Mouse (Mus musculus) limb, embryonic 15.5 days (tissue): Measurements from ENCODE around the gene Lpar2. TPM values are rescaled to one million over a fixed set of nuclear protein-coding genes. Genes with fewer than 3 reads are reported as not detected.

ENCODE experiments used
- ATAC-seq: fragments of 200-750 bp; cut with Nextera tagmentation; 2 replicates; pipeline ENCODE4 v1.8.0; 2017; ENCODE audit warnings: low read depth, moderate TSS enrichment; ENCODE audit not compliant: insufficient number of reproducible peaks, low FRiP score, low TSS enrichment
- H3K27ac ChIP-seq: fragments of 300-500 bp; sonication (generic); 2 replicates; pipeline ENCODE4 v1.5.1; 2015; ENCODE audit warnings: moderate library complexity, mild to moderate bottlenecking, inconsistent platforms
- H3K27me3 ChIP-seq: fragments of 300-500 bp; sonication (generic); 2 replicates; pipeline ENCODE4 v1.6.1; 2015; ENCODE audit warnings: inconsistent platforms
- H3K36me3 ChIP-seq: fragments of 300-500 bp; sonication (generic); 2 replicates; pipeline ENCODE4 v1.6.1; 2015; ENCODE audit warnings: inconsistent platforms
- H3K4me1 ChIP-seq: fragments of 300-500 bp; sonication (generic); 2 replicates; pipeline ENCODE4 v1.6.1; 2015; ENCODE audit warnings: inconsistent platforms
- H3K4me2 ChIP-seq: fragments of 300-500 bp; sonication (generic); 2 replicates; pipeline ENCODE4 v1.6.1; 2015; ENCODE audit warnings: mild to moderate bottlenecking, inconsistent platforms
- H3K4me3 ChIP-seq: fragments of 300-500 bp; sonication (generic); 2 replicates; pipeline ENCODE4 v1.5.1; 2015; ENCODE audit warnings: mild to moderate bottlenecking, inconsistent platforms
- H3K9ac ChIP-seq: fragments of 300-500 bp; sonication (generic); 2 replicates; pipeline ENCODE4 v1.6.1; 2015; ENCODE audit warnings: inconsistent platforms
- H3K9me3 ChIP-seq: fragments of 300-500 bp; sonication (generic); 2 replicates; pipeline ENCODE4 v1.6.1; 2016; ENCODE audit warnings: inconsistent platforms
- WGBS: fragments of 180-500 bp; shearing (Covaris S2); methylation state at CpG from one replicate; pipeline ENCODE4 v1.1.7; 2015; 5-methylcytosine and 5-hydroxymethylcytosine counted together
- polyA plus RNA-seq: library from polyadenylated mRNA; unstranded; fragments of >200 nt; fragmentation: Nextera tagmentation; extraction: Ambion mirVana; gene quantifications from 2 replicates; pipeline ENCODE4 v1.2.1, GENCODE M21; 2015

Gene Lpar2
- polyA plus RNA-seq, 1 experiment from 2014 or later: 0.45 TPM

DNA sequence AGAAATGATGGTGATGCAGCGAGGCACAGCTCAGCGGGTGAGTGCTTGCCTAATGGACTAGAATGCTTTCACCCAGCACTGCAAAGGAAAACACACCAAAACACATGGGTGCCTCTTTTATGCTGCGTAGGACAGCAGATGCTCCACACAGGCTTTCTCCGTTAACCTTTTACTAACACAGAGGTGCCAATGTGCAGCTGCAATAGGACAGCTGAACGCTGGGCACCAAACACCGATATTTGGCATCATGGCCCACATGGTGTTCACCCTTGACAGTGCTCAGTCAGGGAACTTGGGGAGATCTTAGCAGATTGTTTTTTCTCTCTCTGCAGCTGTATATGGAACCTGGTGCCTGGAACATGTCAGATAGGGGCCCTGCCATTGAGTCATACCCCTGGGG, 27.3 kb upstream of the Lpar2 start:
- Histone ChIP-seq H3K9ac (no peak overlapping the region), H3K4me3 (no peak overlapping the region), H3K4me2 (no peak overlapping the region), H3K27me3 (no peaks in the 10 kb centered on the region), H3K27ac (no peak overlapping the region), H3K4me1 (peaks cover 17% of the 10 kb centered on the region), H3K36me3 (peaks cover 65% of the 10 kb centered on the region), H3K9me3 (no peaks in the 10 kb centered on the region)
- no peak for ATAC-seq
- 92% methylated on average over 6 of the region's 6 CpGs for WGBS

GRCm38 (mm10) chr8:69796721-69797345, 25.4 kb upstream of the Lpar2 start:
- ATAC-seq: no peak
- 96% methylated on average over 16 of the region's 16 CpGs for WGBS
- no peak overlapping the region for H3K4me2 ChIP-seq
- no peaks in the 10 kb centered on the region for H3K27me3 ChIP-seq
- H3K36me3 ChIP-seq: peaks cover 82% of the 10 kb centered on the region
- H3K9me3 ChIP-seq: no peaks in the 10 kb centered on the region
- H3K4me1 ChIP-seq: peaks cover 12% of the 10 kb centered on the region
- H3K9ac ChIP-seq: no peak overlapping the region
- no peak overlapping the region for H3K4me3 ChIP-seq
- H3K27ac ChIP-seq: no peak overlapping the region

DNA sequence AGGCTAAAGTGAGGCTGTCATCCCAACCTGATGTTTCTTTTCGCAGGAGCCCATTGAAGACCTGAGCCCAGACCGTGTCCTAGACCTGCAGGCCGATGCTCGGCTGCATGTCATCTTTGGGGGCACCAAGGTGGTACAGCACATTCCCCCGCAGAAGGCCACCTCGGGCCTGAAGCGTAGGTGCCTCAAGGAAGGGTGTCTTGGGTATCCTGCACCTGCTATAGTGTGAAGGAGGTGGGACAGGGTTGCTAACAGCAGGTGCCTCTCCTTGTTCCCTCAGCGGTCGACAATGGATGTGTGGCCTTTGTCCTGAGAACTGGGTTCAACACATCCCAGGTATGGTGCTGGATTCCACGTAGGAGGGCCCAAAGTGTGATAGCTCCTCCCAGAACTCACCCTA, 24.6 kb upstream of the Lpar2 start:
- Histone ChIP-seq H3K4me2 (no peak overlapping the region), H3K9ac (no peak overlapping the region), H3K9me3 (no peaks in the 10 kb centered on the region), H3K36me3 (peaks cover 91% of the 10 kb centered on the region), H3K4me3 (no peak overlapping the region), H3K4me1 (peaks cover 4% of the 10 kb centered on the region), H3K27ac (no peak overlapping the region), H3K27me3 (no peaks in the 10 kb centered on the region)
- no peak for ATAC-seq
- WGBS: 93% methylated on average over 10 of the region's 10 CpGs

GRCm38 (mm10) chr8:69799261-69799660, 23.0 kb upstream of the Lpar2 start:
- no peaks in the 10 kb centered on the region for H3K9me3 ChIP-seq
- no peak for ATAC-seq
- H3K27ac ChIP-seq: no peak overlapping the region
- H3K27me3 ChIP-seq: no peaks in the 10 kb centered on the region
- no peaks in the 10 kb centered on the region for H3K4me1 ChIP-seq
- peaks cover 98% of the 10 kb centered on the region for H3K36me3 ChIP-seq
- no peak overlapping the region for H3K4me2 ChIP-seq
- WGBS: 97% methylated on average over 8 of the region's 8 CpGs
- H3K9ac ChIP-seq: no peak overlapping the region
- no peak overlapping the region for H3K4me3 ChIP-seq

GRCm38 (mm10) chr8:69799946-69800345, 22.3 kb upstream of the Lpar2 start:
- no peaks in the 10 kb centered on the region for H3K27me3 ChIP-seq
- H3K4me1 ChIP-seq: no peaks in the 10 kb centered on the region
- H3K9ac ChIP-seq: no peak overlapping the region
- ATAC-seq: no peak
- H3K4me2 ChIP-seq: no peak overlapping the region
- no peaks in the 10 kb centered on the region for H3K9me3 ChIP-seq
- H3K36me3 ChIP-seq: peaks cover 97% of the 10 kb centered on the region
- WGBS: 91% methylated on average over 5 of the region's 5 CpGs
- H3K4me3 ChIP-seq: no peak overlapping the region
- no peak overlapping the region for H3K27ac ChIP-seq

DNA sequence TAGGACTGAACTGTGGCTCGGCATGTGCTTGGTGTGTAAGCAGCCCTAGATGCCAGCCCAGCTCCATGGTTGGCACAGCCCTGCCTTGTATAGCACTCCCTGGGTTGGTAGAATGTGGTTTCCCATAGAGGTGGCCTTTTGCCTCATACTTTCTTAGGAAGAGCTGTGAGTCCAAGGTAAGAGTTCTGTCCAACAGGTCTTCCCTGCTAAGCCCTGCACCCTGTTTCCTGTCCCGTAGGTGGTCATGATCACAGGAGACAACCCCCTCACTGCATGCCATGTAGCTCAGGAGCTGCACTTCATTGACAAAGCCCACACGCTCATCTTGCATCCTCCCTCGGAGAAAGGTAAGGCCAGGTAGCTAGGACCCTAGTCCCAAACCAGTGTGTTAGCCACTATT, 20.4 kb upstream of the Lpar2 start:
- H3K27ac ChIP-seq: no peak overlapping the region
- peaks cover 97% of the 10 kb centered on the region for H3K36me3 ChIP-seq
- WGBS: 93% methylated on average over 4 of the region's 4 CpGs
- no peaks in the 10 kb centered on the region for H3K9me3 ChIP-seq
- H3K4me3 ChIP-seq: no peak overlapping the region
- H3K9ac ChIP-seq: no peak overlapping the region
- no peak for ATAC-seq
- H3K4me1 ChIP-seq: no peaks in the 10 kb centered on the region
- no peaks in the 10 kb centered on the region for H3K27me3 ChIP-seq
- no peak overlapping the region for H3K4me2 ChIP-seq

DNA sequence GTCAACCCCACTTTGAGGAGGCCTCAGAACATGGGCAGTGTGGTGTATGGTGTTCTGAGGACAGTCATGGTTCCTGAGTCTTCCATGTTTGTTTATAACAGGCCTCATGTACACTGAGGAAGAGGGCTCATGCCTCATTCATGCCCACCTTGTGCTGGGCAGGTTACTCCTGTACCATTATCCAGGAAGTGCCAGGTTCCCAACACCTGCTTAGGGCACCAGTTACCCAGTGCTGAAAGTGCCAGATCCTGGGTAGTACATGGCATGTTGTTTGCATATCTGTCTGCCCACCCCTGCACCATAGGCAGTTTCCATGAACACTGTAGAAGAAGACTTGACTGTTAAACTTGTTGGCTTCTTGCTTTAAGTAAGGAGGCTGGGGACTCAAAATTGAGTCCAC, 20.0 kb upstream of the Lpar2 start:
- Histone ChIP-seq H3K9me3 (no peaks in the 10 kb centered on the region), H3K27ac (no peak overlapping the region), H3K4me3 (no peak overlapping the region), H3K4me2 (no peak overlapping the region), H3K27me3 (no peaks in the 10 kb centered on the region), H3K36me3 (peaks cover 97% of the 10 kb centered on the region), H3K4me1 (no peaks in the 10 kb centered on the region), H3K9ac (no peak overlapping the region)
- no peak for ATAC-seq

- Histone ChIP-seq H3K9me3 (no peaks in the 10 kb centered on the region), H3K27me3 (no peaks in the 10 kb centered on the region), H3K9ac (no peak overlapping the region), H3K36me3 (peaks cover 96% of the 10 kb centered on the region), H3K4me3 (no peak overlapping the region), H3K4me2 (no peak overlapping the region), H3K4me1 (peaks cover 3% of the 10 kb centered on the region), H3K27ac (no peak overlapping the region)
- ATAC-seq: no peak
- 96% methylated on average over 7 of the region's 7 CpGs for WGBS
Observed at GRCm38 (mm10) chr8:69803366-69803765, 18.9 kb upstream of the Lpar2 start.

DNA sequence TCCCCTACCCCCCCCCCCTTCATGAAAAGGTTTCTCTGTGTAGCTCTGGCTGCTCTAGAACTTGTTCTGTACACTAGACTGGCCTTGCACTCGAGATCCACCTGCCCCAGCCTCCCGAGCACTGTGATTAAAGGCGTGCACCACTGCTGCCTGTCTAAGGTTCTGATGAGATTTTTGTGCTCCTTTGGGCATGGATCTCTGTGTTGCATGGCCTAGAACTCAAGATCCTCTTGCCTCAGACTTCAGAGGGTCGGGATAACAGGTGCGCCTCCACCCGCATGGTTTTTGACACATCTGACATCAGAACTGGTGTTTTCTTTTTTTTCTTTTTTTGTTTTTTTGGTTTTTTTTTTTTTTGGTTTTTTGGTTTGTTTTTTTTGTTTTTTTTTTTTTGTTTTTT, 17.7 kb upstream of the Lpar2 start:
- Histone ChIP-seq H3K27ac (no peak overlapping the region), H3K4me3 (no peak overlapping the region), H3K36me3 (peaks cover 85% of the 10 kb centered on the region), H3K4me1 (peaks cover 12% of the 10 kb centered on the region), H3K9me3 (no peaks in the 10 kb centered on the region), H3K9ac (no peak overlapping the region), H3K27me3 (no peaks in the 10 kb centered on the region), H3K4me2 (no peak overlapping the region)
- whole genome bisulfite sequencing: 93% methylated on average over 6 of the region's 6 CpGs
- no peak for ATAC-seq

GRCm38 (mm10) chr8:69805086-69805485, 17.1 kb upstream of the Lpar2 start:
- no peak overlapping the region for H3K27ac ChIP-seq
- peaks cover 12% of the 10 kb centered on the region for H3K4me1 ChIP-seq
- no peak overlapping the region for H3K9ac ChIP-seq
- H3K4me3 ChIP-seq: no peak overlapping the region
- ATAC-seq: no peak
- H3K27me3 ChIP-seq: no peaks in the 10 kb centered on the region
- H3K4me2 ChIP-seq: no peak overlapping the region
- WGBS: 92% methylated on average over 10 of the region's 10 CpGs
- peaks cover 81% of the 10 kb centered on the region for H3K36me3 ChIP-seq
- H3K9me3 ChIP-seq: no peaks in the 10 kb centered on the region

GRCm38 (mm10) chr8:69805491-69805890, 16.7 kb upstream of the Lpar2 start:
- no peak for ATAC-seq
- Histone ChIP-seq H3K9me3 (no peaks in the 10 kb centered on the region), H3K36me3 (peaks cover 80% of the 10 kb centered on the region), H3K4me3 (no peak overlapping the region), H3K4me2 (no peak overlapping the region), H3K4me1 (peaks cover 12% of the 10 kb centered on the region), H3K27ac (no peak overlapping the region), H3K9ac (no peak overlapping the region), H3K27me3 (no peaks in the 10 kb centered on the region)
- WGBS: 94% methylated on average over 9 of the region's 9 CpGs

- Histone ChIP-seq H3K4me2 (no peak overlapping the region), H3K27me3 (no peaks in the 10 kb centered on the region), H3K27ac (no peak overlapping the region), H3K4me1 (peaks cover 12% of the 10 kb centered on the region), H3K9ac (no peak overlapping the region), H3K4me3 (no peak overlapping the region), H3K9me3 (no peaks in the 10 kb centered on the region), H3K36me3 (peaks cover 75% of the 10 kb centered on the region)
- no peak for ATAC-seq
- 90% methylated on average over 5 of the region's 5 CpGs for WGBS
Observed at GRCm38 (mm10) chr8:69807236-69807635, 15.0 kb upstream of the Lpar2 start.
